Mouse (Mus musculus) forebrain, embryonic 16.5 days (tissue): ENCODE measurements around the gene Otol1. TPM values are rescaled to one million over a fixed set of nuclear protein-coding genes. Genes with fewer than 3 reads are reported as not detected.

ENCODE experiments used
- ATAC-seq: fragments of 200-750 bp; cut with Nextera tagmentation; 2 replicates; pipeline ENCODE4 v1.8.0; 2017; ENCODE audit warnings: mild to moderate bottlenecking, moderate library complexity
- H3K27ac ChIP-seq: fragments of 300-500 bp; sonication (generic); 2 replicates; pipeline ENCODE4 v1.5.1; 2014; ENCODE audit warnings: low read length, control low read depth
- H3K27me3 ChIP-seq: fragments of 300-500 bp; sonication (generic); replicated peaks from 2 replicates; pipeline ENCODE4 v1.6.1; 2014; ENCODE audit warnings: low read length; ENCODE audit not compliant: control insufficient read depth, insufficient read depth
- H3K36me3 ChIP-seq: fragments of 300-500 bp; sonication (generic); 2 replicates; pipeline ENCODE4 v1.6.1; 2014; ENCODE audit not compliant: control insufficient read depth, insufficient read depth
- H3K4me1 ChIP-seq: fragments of 300-500 bp; sonication (generic); replicated peaks from 2 replicates; pipeline ENCODE4 v1.6.1; 2014; ENCODE audit warnings: low read length; ENCODE audit not compliant: control insufficient read depth, insufficient read depth
- H3K4me2 ChIP-seq: fragments of 300-500 bp; sonication (generic); 2 replicates; pipeline ENCODE4 v1.6.1; 2014; ENCODE audit warnings: mild to moderate bottlenecking, low read length, control low read depth
- H3K4me3 ChIP-seq: fragments of 300-500 bp; sonication (generic); replicated peaks from 2 replicates; pipeline ENCODE4 v1.5.1; 2014; ENCODE audit warnings: mild to moderate bottlenecking, low read length, control low read depth
- H3K9ac ChIP-seq: fragments of 300-500 bp; sonication (generic); replicated peaks from 2 replicates; pipeline ENCODE4 v1.6.1; 2014; ENCODE audit warnings: low read depth, low read length, control low read depth
- H3K9me3 ChIP-seq: fragments of 300-500 bp; sonication (generic); 2 replicates; pipeline ENCODE4 v1.6.1; 2016; ENCODE audit warnings: low read length; ENCODE audit not compliant: control insufficient read depth
- WGBS: fragments of 180-500 bp; shearing (Covaris S2); extraction: QIAGEN DNeasy Blood & Tissue Kit; methylation state at CpG from one replicate; pipeline ENCODE4 v1.1.7; 2014; 5-methylcytosine and 5-hydroxymethylcytosine counted together
- polyA plus RNA-seq: library from polyadenylated mRNA; unstranded; fragments of >200 nt; fragmentation: Nextera tagmentation; extraction: Ambion mirVana; gene quantifications from 2 replicates; pipeline ENCODE4 v1.2.1, GENCODE M21; 2015

Otol1 gene
- polyA plus RNA-seq, 1 experiment from 2014 or later, result not detected

GRCm38 (mm10) chr3:70012641-70013040 is 5.2 kb downstream of the Otol1 start:
- Histone ChIP-seq H3K4me1 (no peaks in the 10 kb centered on the region), H3K4me3 (no peak overlapping the region), H3K4me2 (no peak overlapping the region), H3K27ac (no peak overlapping the region), H3K27me3 (no peaks in the 10 kb centered on the region), H3K9me3 (no peaks in the 10 kb centered on the region), H3K9ac (no peak overlapping the region), H3K36me3 (no peaks in the 10 kb centered on the region)
- no peak for ATAC-seq
- WGBS, result 75% methylated on average over 4 of the region's 4 CpGs

GRCm38 (mm10) chr3:70026605-70027004 is 19.2 kb downstream of the Otol1 start:
- no peak for ATAC-seq
- H3K4me1 ChIP-seq, result no peaks in the 10 kb centered on the region
- H3K36me3 ChIP-seq, result no peaks in the 10 kb centered on the region
- 78% methylated on average over 6 of the region's 6 CpGs for WGBS
- H3K4me3 ChIP-seq, result no peak overlapping the region
- H3K9me3 ChIP-seq, result no peaks in the 10 kb centered on the region
- no peak overlapping the region for H3K27ac ChIP-seq
- no peak overlapping the region for H3K4me2 ChIP-seq
- H3K9ac ChIP-seq, result no peak overlapping the region
- no peaks in the 10 kb centered on the region for H3K27me3 ChIP-seq

DNA sequence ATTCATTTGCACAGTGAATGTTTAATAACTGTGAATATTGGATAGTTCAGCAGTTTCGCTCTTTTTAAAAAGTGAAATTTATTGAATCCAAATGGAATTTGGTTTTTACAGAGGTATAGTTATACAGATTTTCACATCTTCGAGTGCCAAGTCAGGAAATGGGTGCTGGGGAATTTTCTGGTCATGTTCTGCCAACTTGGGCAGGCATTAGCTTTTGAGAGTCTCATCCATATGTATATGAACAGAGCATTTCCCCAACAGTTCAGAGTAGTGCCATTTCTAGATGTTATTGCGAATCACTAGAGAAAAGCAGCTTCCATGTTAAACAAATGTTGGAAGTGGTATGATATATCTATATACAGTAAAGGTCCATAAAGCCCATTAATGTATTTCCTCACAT is 21.8 kb downstream of the Otol1 start:
- WGBS, result 81% methylated on average over 3 of the region's 3 CpGs
- no peaks in the 10 kb centered on the region for H3K4me1 ChIP-seq
- peak; percentile 31; the same call in 1 of the 2 replicates for ATAC-seq
- H3K27ac ChIP-seq, result no peak overlapping the region
- H3K36me3 ChIP-seq, result no peaks in the 10 kb centered on the region
- H3K9ac ChIP-seq, result no peak overlapping the region
- H3K4me2 ChIP-seq, result no peak overlapping the region
- H3K9me3 ChIP-seq, result no peaks in the 10 kb centered on the region
- no peaks in the 10 kb centered on the region for H3K27me3 ChIP-seq
- no peak overlapping the region for H3K4me3 ChIP-seq

DNA sequence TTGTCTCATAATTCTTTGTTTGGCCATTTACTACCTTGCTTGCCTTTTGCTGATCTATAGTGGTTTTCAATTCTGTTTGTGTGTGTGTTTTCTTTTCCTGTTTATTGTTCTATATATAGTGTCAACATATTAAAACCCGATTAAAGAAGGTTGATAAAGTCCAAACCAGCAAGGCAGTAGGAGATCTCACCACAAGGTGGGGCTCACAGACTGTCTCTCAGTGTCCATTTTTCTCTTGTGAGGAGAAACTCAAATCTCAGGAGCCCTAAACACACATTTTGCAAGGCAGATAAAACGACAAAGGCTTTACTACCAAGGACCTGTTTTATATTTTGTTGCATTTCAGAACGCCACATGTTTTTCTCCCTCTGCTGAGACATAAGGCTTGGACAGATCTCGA is 28.2 kb downstream of the Otol1 start:
- H3K27me3 ChIP-seq, result no peaks in the 10 kb centered on the region
- H3K4me1 ChIP-seq, result no peaks in the 10 kb centered on the region
- no peak for ATAC-seq
- H3K4me3 ChIP-seq, result no peak overlapping the region
- H3K9me3 ChIP-seq, result no peaks in the 10 kb centered on the region
- H3K27ac ChIP-seq, result no peak overlapping the region
- WGBS, result 54% methylated on average over 4 of the region's 4 CpGs
- no peak overlapping the region for H3K4me2 ChIP-seq
- no peaks in the 10 kb centered on the region for H3K36me3 ChIP-seq
- no peak overlapping the region for H3K9ac ChIP-seq

Other genes with a start within 250 kb of the Otol1 start
- gene Sptssb, start 147.7 kb upstream of the Otol1 start, polyA plus RNA-seq, result 0.18 and 0.40 TPM in 2 replicates